In genomic region chr1:43291736-43292135, GRCm38 (mm10) we compare ENCODE assay signal across 27 mouse cellular contexts.
DNase-seq lines count a peak whose midpoint lies in the region; ATAC-seq and TF ChIP-seq lines count a peak whose summit lies in the region.
"Had no signal": no experiment of that assay in that cellular context is flagged by ENCODE, and none has a peak within 500 bp of the region (broad histone marks: within the 10 kb centered on the region; RNA-seq: fewer than 3 reads in every experiment).

No protein-coding gene starts in this region.

- H3K27me3 ChIP-seq in kidney, postnatal 0 days (ENCODE audit: insufficient read depth, low read length) = no peaks in the 10 kb centered on the region
- H3K27me3 ChIP-seq in kidney, adult 2 months (replicated peaks; ENCODE audit: control insufficient read depth, insufficient read depth, low read length) = no peaks in the 10 kb centered on the region
- no peaks in the 10 kb centered on the region; the same call in 1 of the 2 replicates for H3K27me3 ChIP-seq in G1E (ENCODE audit: insufficient read depth, low read length)
- H3K27me3 ChIP-seq in stomach, postnatal 0 days (ENCODE audit: control insufficient read depth, insufficient read depth, low read length) = no peaks in the 10 kb centered on the region
- H3K27me3 ChIP-seq: forebrain, embryonic 12.5 days; heart, embryonic 12.5 days; midbrain, embryonic 15.5 days; neural tube, embryonic 15.5 days; Patski had no signal

- H3K27ac ChIP-seq in kidney, postnatal 0 days = peak overlapping the region; percentile 60; the same call in 1 of the 2 replicates
- H3K27ac ChIP-seq in kidney, adult 2 months (ENCODE audit: insufficient read depth, low read depth, low read length) = no peak overlapping the region
- no peak overlapping the region for H3K27ac ChIP-seq in stomach, postnatal 0 days (replicated peaks)
- H3K27ac ChIP-seq: forebrain, embryonic 12.5 days; heart, adult 2 months; hindbrain, embryonic 14.5 days; midbrain, embryonic 15.5 days; neural tube, embryonic 15.5 days had no signal

- no peak for DNase-seq in kidney, postnatal 0 days (ENCODE audit: low spot score)
- no peak for DNase-seq in kidney, adult 2 months
- no peak for DNase-seq in G1E (ENCODE audit: low spot score)
- peak; percentile 31 for DNase-seq in c-Kit-positive CD71-positive TER-119-positive erythroid progenitor cells, embryonic 14.5 days (ENCODE audit: low spot score)
- DNase-seq in stomach, postnatal 0 days (ENCODE audit: low spot score) = peak; percentile 40
- no peak for DNase-seq in testis, postnatal 14 days (ENCODE audit: low spot score)
- no peak for DNase-seq in lung, adult 2 months
- DNase-seq: adrenal gland, adult 2 months; cerebellum, adult 8-10 months; cerebellum, postnatal 25 days; forebrain, postnatal 0 days; heart, adult 2 months; kidney, adult 8-10 months; layer of hippocampus, adult 9-11 months; lung, postnatal 4 days; retina, postnatal 1 day; right cerebral cortex, postnatal 14 days; thymus, postnatal 14 days had no signal

- no peak for TF ChIP-seq EP300 in stomach, postnatal 0 days (optimal IDR thresholded peaks at IDR 0.05)

- H3K4me1 ChIP-seq in kidney, postnatal 0 days (replicated peaks; ENCODE audit: insufficient read depth, low read length) = no peaks in the 10 kb centered on the region
- no peaks in the 10 kb centered on the region for H3K4me1 ChIP-seq in kidney, adult 2 months (ENCODE audit: control insufficient read depth, insufficient read depth, low read length)
- peaks cover 33% of the 10 kb centered on the region for H3K4me1 ChIP-seq in G1E (ENCODE audit: insufficient read depth, low read depth, low read length)
- no peaks in the 10 kb centered on the region for H3K4me1 ChIP-seq in stomach, postnatal 0 days (replicated peaks; ENCODE audit: control insufficient read depth, insufficient read depth)
- no peaks in the 10 kb centered on the region for H3K4me1 ChIP-seq in lung, adult 2 months (ENCODE audit: control insufficient read depth, insufficient read depth, low read length)
- H3K4me1 ChIP-seq: forebrain, embryonic 12.5 days; heart, embryonic 12.5 days had no signal

- H3K4me2 ChIP-seq in kidney, postnatal 0 days (ENCODE audit: low read length) = no peak overlapping the region
- no peak overlapping the region for H3K4me2 ChIP-seq in stomach, postnatal 0 days (replicated peaks; ENCODE audit: low read depth)
- H3K4me2 ChIP-seq: forebrain, embryonic 12.5 days; heart, embryonic 12.5 days; hindbrain, embryonic 14.5 days; midbrain, embryonic 15.5 days; neural tube, embryonic 15.5 days had no signal

- ATAC-seq in kidney, postnatal 0 days (replicated peaks; ENCODE audit: low FRiP score, low read depth) = no peak
- ATAC-seq in G1E (ENCODE audit: extremely low read depth, insufficient number of reproducible peaks, low FRiP score, poor library complexity, severe bottlenecking) = peak; percentile 34; the same call in 1 of the 2 replicates
- ATAC-seq in stomach, postnatal 0 days (ENCODE audit: low FRiP score, low TSS enrichment) = 0 out of 2 replicates have a peak, but pooled peaks have one; percentile 40
- ATAC-seq: activated CD4-positive, CD25-positive, alpha-beta regulatory T cell, adult 4 months; CD4-positive, CD25-positive, alpha-beta regulatory T cell, adult 4 months; forebrain, postnatal 0 days; midbrain, embryonic 15.5 days; Patski had no signal

- no peak for TF ChIP-seq POLR2A in kidney, adult 2 months (IDR thresholded peaks at IDR 0.05; ENCODE audit: low read depth, low read length)
- TF ChIP-seq POLR2A in lung, adult 2 months (IDR thresholded peaks at IDR 0.05; ENCODE audit: borderline replicate concordance, extremely low read depth, low read depth, low read length) = no peak

- WGBS in kidney, postnatal 0 days = 90% methylated on average over 8 of the region's 8 CpGs
- 90% methylated on average over 8 of the region's 8 CpGs for WGBS in kidney, adult 2 months
- WGBS in stomach, postnatal 0 days = 87% methylated on average over 8 of the region's 8 CpGs
- WGBS in lung, adult 2 months = 81% methylated on average over 8 of the region's 8 CpGs

- TF ChIP-seq CTCF in kidney, postnatal 0 days (IDR thresholded peaks at IDR 0.05; ENCODE audit: low read depth) = no peak
- TF ChIP-seq CTCF in kidney, adult 2 months (conservative IDR thresholded peaks at IDR 0.05; ENCODE audit: insufficient read depth, insufficient read length, low read depth, low read length) = no peak
- TF ChIP-seq CTCF in G1E (IDR thresholded peaks at IDR 0.05; ENCODE audit: low read depth, low read length) = no peak
- TF ChIP-seq CTCF in stomach, postnatal 0 days (IDR thresholded peaks at IDR 0.05; ENCODE audit: low read depth) = no peak
- TF ChIP-seq CTCF in lung, adult 2 months (IDR thresholded peaks at IDR 0.05; ENCODE audit: insufficient read depth, low read length) = no peak

- no peaks in the 10 kb centered on the region for H3K36me3 ChIP-seq in kidney, postnatal 0 days (ENCODE audit: insufficient read depth, low read length)
- H3K36me3 ChIP-seq in kidney, adult 2 months (ENCODE audit: control insufficient read depth, insufficient read depth, low read length) = no peaks in the 10 kb centered on the region
- no peaks in the 10 kb centered on the region for H3K36me3 ChIP-seq in G1E (replicated peaks)
- H3K36me3 ChIP-seq in stomach, postnatal 0 days (ENCODE audit: control insufficient read depth, insufficient read depth, low read length) = no peaks in the 10 kb centered on the region
- H3K36me3 ChIP-seq: forebrain, embryonic 12.5 days; heart, embryonic 12.5 days; midbrain, embryonic 15.5 days; neural tube, embryonic 15.5 days had no signal

- no peak overlapping the region for H3K4me3 ChIP-seq in kidney, postnatal 0 days (replicated peaks; ENCODE audit: low read depth, low read length)
- H3K4me3 ChIP-seq in kidney, adult 2 months (ENCODE audit: insufficient read depth, low read depth, low read length) = no peak overlapping the region
- no peak overlapping the region for H3K4me3 ChIP-seq in G1E (ENCODE audit: low read depth, low read length)
- H3K4me3 ChIP-seq in stomach, postnatal 0 days (ENCODE audit: low read depth, low read length) = no peak overlapping the region
- H3K4me3 ChIP-seq in lung, adult 2 months (replicated peaks; ENCODE audit: extremely low read depth, low read depth, low read length) = no peak overlapping the region
- H3K4me3 ChIP-seq: erythroblast, embryonic 14.5 days; forebrain, embryonic 12.5 days; heart, adult 2 months; heart, embryonic 12.5 days; midbrain, embryonic 15.5 days; neural tube, embryonic 15.5 days had no signal

- H3K9ac ChIP-seq in kidney, postnatal 0 days (ENCODE audit: low read depth, low read length) = no peak overlapping the region
- H3K9ac ChIP-seq in stomach, postnatal 0 days (ENCODE audit: low read length) = no peak overlapping the region
- H3K9ac ChIP-seq: forebrain, embryonic 12.5 days; forebrain, postnatal 0 days; heart, embryonic 12.5 days; hindbrain, embryonic 14.5 days; midbrain, embryonic 15.5 days; neural tube, embryonic 15.5 days had no signal

- no peaks in the 10 kb centered on the region for H3K9me3 ChIP-seq in kidney, postnatal 0 days (replicated peaks; ENCODE audit: low read length)
- no peaks in the 10 kb centered on the region for H3K9me3 ChIP-seq in G1E (replicated peaks)
- no peaks in the 10 kb centered on the region for H3K9me3 ChIP-seq in stomach, postnatal 0 days (ENCODE audit: control insufficient read depth, low read length)
- H3K9me3 ChIP-seq: forebrain, embryonic 12.5 days; heart, embryonic 12.5 days; midbrain, embryonic 15.5 days had no signal

Comparison
In these comparisons a context has a peak if more than half of its experiments do, and no peak if none do; other contexts are left out.
1. DNase-seq: peak in c-Kit-positive CD71-positive TER-119-positive erythroid progenitor cells, embryonic 14.5 days (single experiment) and stomach, postnatal 0 days (single experiment); none in kidney, postnatal 0 days (single experiment), kidney, adult 2 months (single experiment), G1E (single experiment), testis, postnatal 14 days (single experiment) and lung, adult 2 months (single experiment).